Mouse (Mus musculus) cerebellum, adult 2 months (tissue): ENCODE results near the gene Ipcef1.

Experiments used
- CTCF ChIP-seq: fragments of 200-500 bp; IDR thresholded peaks from 2 replicates; pipeline ENCODE4 v1.5.1; 2011; ENCODE audit warnings: low read depth, mild to moderate bottlenecking, control low read depth, low read length, moderate library complexity, borderline replicate concordance; ENCODE audit not compliant: insufficient read depth
- POLR2A ChIP-seq: fragments of 200-500 bp; IDR thresholded peaks from 2 replicates; pipeline ENCODE4 v1.6.1; 2011; ENCODE audit warnings: low read length, control low read depth, borderline replicate concordance; ENCODE audit not compliant: insufficient read depth

GRCm38 (mm10) chr10:7041032-7041431, 11.2 kb downstream of the Ipcef1 start:
- TF ChIP-seq POLR2A, result no peak
- no peak for TF ChIP-seq CTCF
